Mouse (Mus musculus) myocyte (in vitro differentiated cells): ENCODE data around the gene Ppp2r3d.

ENCODE experiments used
- E2F4 ChIP-seq: IDR thresholded peaks from one replicate; pipeline ENCODE4 v1.6.1; 2011; ENCODE audit warnings: mild to moderate bottlenecking, control low read depth, moderate library complexity; ENCODE audit not compliant: insufficient read depth
- POLR2A ChIP-seq: IDR thresholded peaks from one replicate; pipeline ENCODE4 v1.6.1; 2011; ENCODE audit warnings: low read depth, mild to moderate bottlenecking, control low read depth, moderate library complexity; ENCODE audit not compliant: insufficient read length
- POLR2AphosphoS2 ChIP-seq: IDR thresholded peaks from one replicate; pipeline ENCODE4 v1.6.1; 2011; ENCODE audit warnings: low read depth, control low read depth; ENCODE audit not compliant: insufficient read length

- no peak for TF ChIP-seq POLR2A
- TF ChIP-seq POLR2AphosphoS2 = no peak
- no peak for TF ChIP-seq E2F4
Measured at GRCm38 (mm10) chr9:124442533-124442855, 34.2 kb downstream of the Ppp2r3d start.
